In the genomic region with DNA sequence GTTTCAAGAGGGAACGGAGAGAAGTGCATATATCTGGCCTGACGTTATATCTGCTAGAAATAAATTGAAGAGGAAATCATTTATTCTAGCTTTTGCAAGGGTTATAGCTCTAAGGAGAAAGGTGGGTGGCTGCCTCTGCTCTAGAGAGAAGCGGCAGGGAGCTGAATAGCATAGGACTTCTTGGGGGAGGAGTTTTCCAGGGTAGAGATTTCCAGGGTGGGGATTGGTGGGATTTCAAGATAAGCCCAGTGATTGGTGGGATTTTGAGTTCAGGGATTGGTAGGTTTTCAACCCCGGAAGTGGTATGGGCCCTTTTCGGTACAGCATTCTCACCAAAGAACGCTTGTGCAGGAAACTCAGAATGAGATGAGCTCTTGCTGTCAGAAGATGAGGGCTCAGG, we compare ENCODE assay signal across 11 mouse cellular contexts. TPM values are rescaled to one million over a fixed set of nuclear protein-coding genes. Genes with fewer than 3 reads are reported as not detected.
DNase-seq lines count a peak whose midpoint lies in the region; ATAC-seq lines count a peak whose summit lies in the region.
"Had no signal": no experiment of that assay in that cellular context is flagged by ENCODE, and none has a peak within 500 bp of the region (broad histone marks: within the 10 kb centered on the region; RNA-seq: fewer than 3 reads in every experiment).

No protein-coding gene starts in this region.

- no peak for DNase-seq in kidney, postnatal 14 days
- DNase-seq in embryonic facial prominence, embryonic 11.5 days (ENCODE audit: low spot score), result peak; percentile 48
- no peak for DNase-seq in hindbrain, embryonic 11.5 days (ENCODE audit: low spot score)
- DNase-seq in midbrain, embryonic 14.5 days, result peak; percentile 57
- no peak for DNase-seq in left cerebral cortex, adult 9 months (ENCODE audit: low spot score in 2 of 2)
- DNase-seq in adrenal gland, postnatal 36 days, result no peak
- DNase-seq in adrenal gland, postnatal 4 days (ENCODE audit: low spot score in 2 of 2), result no peak
- DNase-seq: adrenal gland, postnatal 14 days; heart, adult 18-20 months had no signal

- no peak overlapping the region for H3K4me3 ChIP-seq in kidney, embryonic 14.5 days (ENCODE audit: low read length)
- no peak overlapping the region for H3K4me3 ChIP-seq in embryonic facial prominence, embryonic 11.5 days (ENCODE audit: low read depth, low read length)
- no peak overlapping the region for H3K4me3 ChIP-seq in hindbrain, embryonic 11.5 days (ENCODE audit: low read depth, low read length)
- no peak overlapping the region for H3K4me3 ChIP-seq in midbrain, embryonic 14.5 days (replicated peaks; ENCODE audit: low read depth, low read length)

- 0 out of 2 replicates have a peak, but pooled peaks have one; percentile 28 for ATAC-seq in kidney, embryonic 14.5 days (ENCODE audit: low FRiP score, low TSS enrichment)
- no peak for ATAC-seq in embryonic facial prominence, embryonic 11.5 days (replicated peaks; ENCODE audit: insufficient number of reproducible peaks, low FRiP score, low TSS enrichment, low read depth)
- peak; percentile 71 for ATAC-seq in hindbrain, embryonic 11.5 days (ENCODE audit: low FRiP score)
- no peak for ATAC-seq in midbrain, embryonic 14.5 days (ENCODE audit: low FRiP score, low TSS enrichment)

- WGBS in kidney, embryonic 14.5 days, result 61% methylated on average over 6 of the region's 6 CpGs
- WGBS in embryonic facial prominence, embryonic 11.5 days, result 65% methylated on average over 6 of the region's 6 CpGs
- 73% methylated on average over 6 of the region's 6 CpGs for WGBS in hindbrain, embryonic 11.5 days
- WGBS in midbrain, embryonic 14.5 days, result 71% methylated on average over 6 of the region's 6 CpGs

- no peaks in the 10 kb centered on the region for H3K4me1 ChIP-seq in kidney, embryonic 14.5 days (ENCODE audit: control insufficient read depth, insufficient read depth, low read length)
- no peaks in the 10 kb centered on the region for H3K4me1 ChIP-seq in embryonic facial prominence, embryonic 11.5 days (ENCODE audit: control insufficient read depth, insufficient read depth, low read length)
- H3K4me1 ChIP-seq in hindbrain, embryonic 11.5 days (replicated peaks; ENCODE audit: control insufficient read depth, insufficient read depth, low read length), result no peaks in the 10 kb centered on the region
- H3K4me1 ChIP-seq in midbrain, embryonic 14.5 days (ENCODE audit: control insufficient read depth, insufficient read depth, low read length), result no peaks in the 10 kb centered on the region

- H3K4me2 ChIP-seq in kidney, embryonic 14.5 days (replicated peaks; ENCODE audit: low read depth, low read length), result no peak overlapping the region; the same call in 1 of the 2 replicates
- no peak overlapping the region for H3K4me2 ChIP-seq in embryonic facial prominence, embryonic 11.5 days (ENCODE audit: low read depth, low read length)
- no peak overlapping the region for H3K4me2 ChIP-seq in hindbrain, embryonic 11.5 days (replicated peaks; ENCODE audit: low read depth, low read length)
- peak overlapping the region; percentile 30 for H3K4me2 ChIP-seq in midbrain, embryonic 14.5 days (ENCODE audit: low read length)

- no peaks in the 10 kb centered on the region for H3K36me3 ChIP-seq in kidney, embryonic 14.5 days (ENCODE audit: control insufficient read depth, insufficient read depth, low read length)
- H3K36me3 ChIP-seq in embryonic facial prominence, embryonic 11.5 days (replicated peaks; ENCODE audit: control insufficient read depth, insufficient read depth, low read depth, low read length), result no peaks in the 10 kb centered on the region
- no peaks in the 10 kb centered on the region for H3K36me3 ChIP-seq in hindbrain, embryonic 11.5 days (ENCODE audit: control insufficient read depth, insufficient read depth, low read length)
- H3K36me3 ChIP-seq in midbrain, embryonic 14.5 days (ENCODE audit: control insufficient read depth, insufficient read depth, low read length), result no peaks in the 10 kb centered on the region

- H3K9ac ChIP-seq in kidney, embryonic 14.5 days (ENCODE audit: low read depth, low read length), result no peak overlapping the region
- H3K9ac ChIP-seq in embryonic facial prominence, embryonic 11.5 days (replicated peaks; ENCODE audit: low read length), result no peak overlapping the region
- no peak overlapping the region for H3K9ac ChIP-seq in hindbrain, embryonic 11.5 days (ENCODE audit: low read depth, low read length)
- no peak overlapping the region for H3K9ac ChIP-seq in midbrain, embryonic 14.5 days (replicated peaks; ENCODE audit: low read length)

- H3K9me3 ChIP-seq in kidney, embryonic 14.5 days (ENCODE audit: control insufficient read depth, low read length), result no peaks in the 10 kb centered on the region
- no peaks in the 10 kb centered on the region for H3K9me3 ChIP-seq in embryonic facial prominence, embryonic 11.5 days (replicated peaks; ENCODE audit: control insufficient read depth, low read length)
- H3K9me3 ChIP-seq in hindbrain, embryonic 11.5 days (ENCODE audit: control insufficient read depth, low read length), result no peaks in the 10 kb centered on the region
- no peaks in the 10 kb centered on the region for H3K9me3 ChIP-seq in midbrain, embryonic 14.5 days (ENCODE audit: control insufficient read depth, low read length)

- H3K27me3 ChIP-seq in kidney, embryonic 14.5 days (ENCODE audit: control insufficient read depth, insufficient read depth, low read length), result peaks cover 14% of the 10 kb centered on the region
- H3K27me3 ChIP-seq in embryonic facial prominence, embryonic 11.5 days (ENCODE audit: control insufficient read depth, insufficient read depth, low read length), result 0 out of 2 replicates have a peak, but pooled peaks cover 2% of the 10 kb centered on the region
- H3K27me3 ChIP-seq in hindbrain, embryonic 11.5 days (ENCODE audit: control insufficient read depth, insufficient read depth, low read length), result no peaks in the 10 kb centered on the region; the same call in 1 of the 2 replicates
- no peaks in the 10 kb centered on the region for H3K27me3 ChIP-seq in midbrain, embryonic 14.5 days (ENCODE audit: control insufficient read depth, insufficient read depth, low read length)
- H3K27me3 ChIP-seq: CH12.LX had no signal

- H3K27ac ChIP-seq in kidney, embryonic 14.5 days (ENCODE audit: low read depth, low read length), result no peak overlapping the region
- no peak overlapping the region for H3K27ac ChIP-seq in embryonic facial prominence, embryonic 11.5 days (replicated peaks; ENCODE audit: low read depth, low read length)
- no peak overlapping the region for H3K27ac ChIP-seq in hindbrain, embryonic 11.5 days (ENCODE audit: low read depth, low read length)
- no peak overlapping the region for H3K27ac ChIP-seq in midbrain, embryonic 14.5 days (replicated peaks; ENCODE audit: low read depth, low read length)

RNA-seq across cellular contexts. Expression of a gene that starts 8.6 kb away (rescaled TPM):
- polyA plus RNA-seq in kidney, embryonic 14.5 days (2014; fragmentation: Nextera tagmentation; extraction: Ambion mirVana), result 18.3 and 32.2 TPM in 2 replicates
- polyA plus RNA-seq in embryonic facial prominence, embryonic 11.5 days (2014; fragmentation: Nextera tagmentation; extraction: Ambion mirVana), result 54.6 and 60.8 TPM in 2 replicates
- polyA plus RNA-seq in hindbrain, embryonic 11.5 days (2014; fragmentation: Nextera tagmentation; extraction: Ambion mirVana), result 57.3 and 62.2 TPM in 2 replicates
- 29.6 and 32.3 TPM in 2 replicates for polyA plus RNA-seq in midbrain, embryonic 14.5 days (2014; fragmentation: Nextera tagmentation; extraction: Ambion mirVana)
- 10 to 100 TPM; 10.6 to 11.5 TPM for total RNA-seq in adrenal gland, postnatal 36 days (2021)
- total RNA-seq in adrenal gland, postnatal 4 days (2021), result 10 to 100 TPM; 23.4 to 25.9 TPM

Comparison
In these comparisons a context has a peak if more than half of its experiments do, and no peak if none do; other contexts are left out.
1. ATAC-seq: peak in kidney, embryonic 14.5 days (single experiment) and hindbrain, embryonic 11.5 days (single experiment); none in embryonic facial prominence, embryonic 11.5 days (single experiment) and midbrain, embryonic 14.5 days (single experiment).
2. DNase-seq: peak in embryonic facial prominence, embryonic 11.5 days (single experiment) and midbrain, embryonic 14.5 days (single experiment); none in kidney, postnatal 14 days (single experiment), hindbrain, embryonic 11.5 days (single experiment), left cerebral cortex, adult 9 months (0 of 2), adrenal gland, postnatal 36 days (0 of 2) and adrenal gland, postnatal 4 days (0 of 2).